Mouse (Mus musculus) bone marrow, adult 2 months (tissue): Measurements from ENCODE around the gene Col6a4.

Experiments
- CTCF ChIP-seq: fragments of 200-500 bp; IDR thresholded peaks from 2 replicates; pipeline ENCODE4 v1.5.1; 2011; ENCODE audit warnings: low read length, control low read depth; ENCODE audit not compliant: control insufficient read depth, insufficient read depth
- POLR2A ChIP-seq: fragments of 200-500 bp; IDR thresholded peaks from 2 replicates; pipeline ENCODE4 v1.6.1; 2011; ENCODE audit warnings: low read depth, mild to moderate bottlenecking, control low read depth, low read length, borderline replicate concordance; ENCODE audit not compliant: control insufficient read depth

- TF ChIP-seq POLR2A (no peak), CTCF (no peak)
These were observed 137.5 kb downstream of the Col6a4 start for GRCm38 (mm10) chr9:105959116-105959515.
